Mouse (Mus musculus) myocyte (in vitro differentiated cells): Measurements from ENCODE around the gene Itpk1. TPM values are rescaled to one million over a fixed set of nuclear protein-coding genes. Genes with fewer than 3 reads are reported as not detected.

Experiments
- H3K27me3 ChIP-seq: one replicate; pipeline ENCODE4 v1.6.1; 2011; ENCODE audit not compliant: control insufficient read depth, insufficient read depth, insufficient read length
- H3K36me3 ChIP-seq: one replicate; pipeline ENCODE4 v1.6.1; 2011; ENCODE audit not compliant: control insufficient read depth, insufficient read depth
- H3K4me2 ChIP-seq: one replicate; pipeline ENCODE4 v1.6.1; 2011; ENCODE audit warnings: low read depth, control low read depth
- H3K4me3 ChIP-seq: one replicate; pipeline ENCODE4 v1.5.1; 2011; ENCODE audit warnings: mild to moderate bottlenecking, control low read depth, moderate library complexity
- H3K79me2 ChIP-seq: one replicate; pipeline ENCODE4 v1.6.1; 2011; ENCODE audit not compliant: control insufficient read depth, insufficient read depth
- H3ac ChIP-seq: one replicate; pipeline ENCODE4 v1.6.1; 2011; ENCODE audit not compliant: control insufficient read depth, insufficient read length
- CEBPB ChIP-seq: IDR thresholded peaks from 2 replicates; pipeline ENCODE4 v1.6.1; 2011; ENCODE audit warnings: mild to moderate bottlenecking, moderate library complexity; ENCODE audit not compliant: poor library complexity, insufficient read depth, severe bottlenecking
- E2F4 ChIP-seq: IDR thresholded peaks from one replicate; pipeline ENCODE4 v1.6.1; 2011; ENCODE audit warnings: mild to moderate bottlenecking, control low read depth, moderate library complexity; ENCODE audit not compliant: insufficient read depth
- MAX ChIP-seq: IDR thresholded peaks from one replicate; pipeline ENCODE4 v1.6.1; 2011; ENCODE audit warnings: low read depth, mild to moderate bottlenecking, control low read depth
- MYOD1 ChIP-seq, 3 experiments: IDR thresholded peaks; one replicate each; pipeline ENCODE4 v1.6.1; 2011; ENCODE audit warnings: control low read depth in 2 of 3, low read depth in 2 of 3, mild to moderate bottlenecking in 2 of 3, moderate library complexity in 1 of 3; ENCODE audit not compliant: insufficient read length in 2 of 3, control insufficient read depth in 1 of 3
- MYOG ChIP-seq, 3 experiments: IDR thresholded peaks; one replicate each; pipeline ENCODE4 v1.6.1; 2011; ENCODE audit warnings: control low read depth in 2 of 3, low read depth in 2 of 3, mild to moderate bottlenecking in 2 of 3; ENCODE audit not compliant: insufficient read length in 2 of 3, control insufficient read depth in 1 of 3, insufficient read depth in 1 of 3
- POLR2A ChIP-seq: IDR thresholded peaks from one replicate; pipeline ENCODE4 v1.6.1; 2011; ENCODE audit warnings: low read depth, mild to moderate bottlenecking, control low read depth, moderate library complexity; ENCODE audit not compliant: insufficient read length
- POLR2AphosphoS2 ChIP-seq: IDR thresholded peaks from one replicate; pipeline ENCODE4 v1.6.1; 2011; ENCODE audit warnings: low read depth, control low read depth; ENCODE audit not compliant: insufficient read length
- REST ChIP-seq: IDR thresholded peaks from one replicate; pipeline ENCODE4 v1.6.1; 2011; ENCODE audit warnings: mild to moderate bottlenecking, control low read depth, moderate library complexity; ENCODE audit not compliant: insufficient read depth, insufficient read length
- SRF ChIP-seq: IDR thresholded peaks from one replicate; pipeline ENCODE4 v1.6.1; 2011; ENCODE audit warnings: low read depth; ENCODE audit not compliant: control insufficient read depth, insufficient read length
- TCF12 ChIP-seq: IDR thresholded peaks from one replicate; pipeline ENCODE4 v1.6.1; 2011; ENCODE audit warnings: mild to moderate bottlenecking, control low read depth; ENCODE audit not compliant: poor library complexity, insufficient read depth, severe bottlenecking
- TCF3 ChIP-seq: IDR thresholded peaks from one replicate; pipeline ENCODE4 v1.6.1; 2011; ENCODE audit warnings: low read depth, control low read depth; ENCODE audit not compliant: insufficient read length
- USF1 ChIP-seq: IDR thresholded peaks from one replicate; pipeline ENCODE4 v1.6.1; 2011; ENCODE audit warnings: low read depth, mild to moderate bottlenecking, control low read depth, moderate library complexity
- polyA plus RNA-seq: library from polyadenylated mRNA; unstranded; fragments of >200 nt; fragmentation: generic; extraction: Trizol; gene quantifications from one replicate; pipeline ENCODE4 v1.2.1, GENCODE M21; 2012; ENCODE audit warnings: missing spikeins

Itpk1 gene
- polyA plus RNA-seq, 1 experiment: 4.9 TPM

- H3ac ChIP-seq: no peak overlapping the region
- no peaks in the 10 kb centered on the region for H3K36me3 ChIP-seq
- H3K4me2 ChIP-seq: no peak overlapping the region
- no peak overlapping the region for H3K4me3 ChIP-seq
- no peaks in the 10 kb centered on the region for H3K79me2 ChIP-seq
- no peaks in the 10 kb centered on the region for H3K27me3 ChIP-seq
- no peak for TF ChIP-seq MYOD1 (IDR thresholded peaks at IDR 0.05; ENCODE audit: control insufficient read depth in 1 of 3, insufficient read length in 2 of 3, low read depth in 2 of 3)
- TF ChIP-seq CEBPB: no peak
- no peak for TF ChIP-seq POLR2A
- TF ChIP-seq POLR2AphosphoS2: no peak
- TF ChIP-seq USF1: no peak
- no peak for TF ChIP-seq E2F4
- no peak for TF ChIP-seq MAX
- no peak for TF ChIP-seq MYOG (IDR thresholded peaks at IDR 0.05; ENCODE audit: control insufficient read depth in 1 of 3, insufficient read depth in 1 of 3, insufficient read length in 2 of 3, low read depth in 2 of 3)
- no peak for TF ChIP-seq SRF
- no peak for TF ChIP-seq TCF3
- no peak for TF ChIP-seq TCF12
- TF ChIP-seq REST: no peak
These were observed 9.4 kb upstream of the Itpk1 start for GRCm38 (mm10) chr12:102714116-102714515.

GRCm38 (mm10) chr12:102713153-102713865 is 8.6 kb upstream of the Itpk1 start:
- Histone ChIP-seq H3K4me3 (no peak overlapping the region), H3ac (no peak overlapping the region), H3K4me2 (no peak overlapping the region), H3K79me2 (no peaks in the 10 kb centered on the region), H3K27me3 (no peaks in the 10 kb centered on the region), H3K36me3 (no peaks in the 10 kb centered on the region)
- no peak for TF ChIP-seq MAX
- TF ChIP-seq MYOD1 (IDR thresholded peaks at IDR 0.05; ENCODE audit: control insufficient read depth in 1 of 3, insufficient read length in 2 of 3, low read depth in 2 of 3): no peak

GRCm38 (mm10) chr12:102710851-102711375 is 6.2 kb upstream of the Itpk1 start:
- no peak overlapping the region for H3ac ChIP-seq
- no peaks in the 10 kb centered on the region for H3K36me3 ChIP-seq
- H3K4me2 ChIP-seq: no peak overlapping the region
- no peak overlapping the region for H3K4me3 ChIP-seq
- TF ChIP-seq TCF12 (no peak), CEBPB (no peak)
- no peaks in the 10 kb centered on the region for H3K27me3 ChIP-seq
- H3K79me2 ChIP-seq: no peaks in the 10 kb centered on the region

GRCm38 (mm10) chr12:102709896-102710295 is 5.2 kb upstream of the Itpk1 start:
- H3K4me2 ChIP-seq: no peak overlapping the region
- H3K36me3 ChIP-seq: no peaks in the 10 kb centered on the region
- TF ChIP-seq POLR2AphosphoS2 (no peak), MAX (no peak), TCF12 (no peak), CEBPB (no peak), POLR2A (no peak), E2F4 (no peak), TCF3 (no peak), USF1 (no peak), REST (no peak), SRF (no peak), MYOG (IDR thresholded peaks at IDR 0.05; ENCODE audit: control insufficient read depth in 1 of 3, insufficient read depth in 1 of 3, insufficient read length in 2 of 3, low read depth in 2 of 3) (no peak), MYOD1 (IDR thresholded peaks at IDR 0.05; ENCODE audit: control insufficient read depth in 1 of 3, insufficient read length in 2 of 3, low read depth in 2 of 3) (no peak)
- no peaks in the 10 kb centered on the region for H3K79me2 ChIP-seq
- no peak overlapping the region for H3ac ChIP-seq
- no peak overlapping the region for H3K4me3 ChIP-seq
- H3K27me3 ChIP-seq: no peaks in the 10 kb centered on the region

GRCm38 (mm10) chr12:102708220-102708619 is 3.5 kb upstream of the Itpk1 start:
- H3K36me3 ChIP-seq: no peaks in the 10 kb centered on the region
- H3K27me3 ChIP-seq: no peaks in the 10 kb centered on the region
- no peaks in the 10 kb centered on the region for H3K79me2 ChIP-seq
- H3ac ChIP-seq: no peak overlapping the region
- TF ChIP-seq TCF3 (no peak), MYOG (IDR thresholded peaks at IDR 0.05; ENCODE audit: control insufficient read depth in 1 of 3, insufficient read depth in 1 of 3, insufficient read length in 2 of 3, low read depth in 2 of 3) (no peak), POLR2AphosphoS2 (no peak), CEBPB (no peak), TCF12 (no peak), SRF (no peak), REST (no peak), MYOD1 (IDR thresholded peaks at IDR 0.05; ENCODE audit: control insufficient read depth in 1 of 3, insufficient read length in 2 of 3, low read depth in 2 of 3) (no peak), POLR2A (no peak), E2F4 (no peak), MAX (no peak)
- H3K4me3 ChIP-seq: peak overlapping the region; percentile 2
- peak overlapping the region; percentile 61 for H3K4me2 ChIP-seq
